Mouse (Mus musculus): ENCODE measurements around the gene Tmem266. TPM values are rescaled to one million over a fixed set of nuclear protein-coding genes. Genes with fewer than 3 reads are reported as not detected.
A peak's percentile ranks its signal among the peaks of the same experiment; 100 is the strongest.

Gene Tmem266
- polyA plus RNA-seq, 1 experiment = 0.23 TPM

GRCm38 (mm10) chr9:55410430-55410829 lies 83.7 kb downstream of the Tmem266 start:
- no peak for DNase-seq
- TF ChIP-seq POLR2A (IDR thresholded peaks at IDR 0.05; ENCODE audit: low read depth, low read length) (no peak), CTCF (conservative IDR thresholded peaks at IDR 0.05; ENCODE audit: insufficient read depth, insufficient read length, low read depth, low read length) (no peak)
- no peaks in the 10 kb centered on the region for H3K36me3 ChIP-seq (ENCODE audit: control insufficient read depth, insufficient read depth, low read length)
- 37% methylated on average over 6 of the region's 6 CpGs for WGBS
- no peak overlapping the region for H3K27ac ChIP-seq (ENCODE audit: insufficient read depth, low read depth, low read length)
- H3K4me3 ChIP-seq (ENCODE audit: insufficient read depth, low read depth, low read length) = no peak overlapping the region
- H3K4me1 ChIP-seq (ENCODE audit: control insufficient read depth, insufficient read depth, low read length) = no peaks in the 10 kb centered on the region
- H3K27me3 ChIP-seq (replicated peaks; ENCODE audit: control insufficient read depth, insufficient read depth, low read length) = no peaks in the 10 kb centered on the region

- no peak for DNase-seq
- Histone ChIP-seq H3K27ac (ENCODE audit: insufficient read depth, low read depth, low read length) (no peak overlapping the region), H3K4me3 (ENCODE audit: insufficient read depth, low read depth, low read length) (no peak overlapping the region), H3K36me3 (ENCODE audit: control insufficient read depth, insufficient read depth, low read length) (no peaks in the 10 kb centered on the region), H3K27me3 (replicated peaks; ENCODE audit: control insufficient read depth, insufficient read depth, low read length) (no peaks in the 10 kb centered on the region), H3K4me1 (ENCODE audit: control insufficient read depth, insufficient read depth, low read length) (no peaks in the 10 kb centered on the region)
- WGBS = 68% methylated on average over 6 of the region's 6 CpGs
- TF ChIP-seq CTCF (conservative IDR thresholded peaks at IDR 0.05; ENCODE audit: insufficient read depth, insufficient read length, low read depth, low read length) (no peak), POLR2A (IDR thresholded peaks at IDR 0.05; ENCODE audit: low read depth, low read length) (no peak)
Observed at GRCm38 (mm10) chr9:55411154-55411553, 84.4 kb downstream of the Tmem266 start.

GRCm38 (mm10) chr9:55421786-55422185 lies 95.1 kb downstream of the Tmem266 start:
- Histone ChIP-seq H3K27me3 (replicated peaks; ENCODE audit: control insufficient read depth, insufficient read depth, low read length) (no peaks in the 10 kb centered on the region), H3K4me1 (ENCODE audit: control insufficient read depth, insufficient read depth, low read length) (no peaks in the 10 kb centered on the region), H3K4me3 (ENCODE audit: insufficient read depth, low read depth, low read length) (no peak overlapping the region), H3K27ac (ENCODE audit: insufficient read depth, low read depth, low read length) (no peak overlapping the region), H3K36me3 (ENCODE audit: control insufficient read depth, insufficient read depth, low read length) (no peaks in the 10 kb centered on the region)
- 97% methylated on average over 3 of the region's 3 CpGs for WGBS
- DNase-seq = no peak
- TF ChIP-seq CTCF (conservative IDR thresholded peaks at IDR 0.05; ENCODE audit: insufficient read depth, insufficient read length, low read depth, low read length) (no peak), POLR2A (IDR thresholded peaks at IDR 0.05; ENCODE audit: low read depth, low read length) (no peak)

GRCm38 (mm10) chr9:55423451-55424424 lies 97.0 kb downstream of the Tmem266 start:
- Histone ChIP-seq H3K36me3 (ENCODE audit: control insufficient read depth, insufficient read depth, low read length) (no peaks in the 10 kb centered on the region), H3K27me3 (replicated peaks; ENCODE audit: control insufficient read depth, insufficient read depth, low read length) (no peaks in the 10 kb centered on the region), H3K27ac (ENCODE audit: insufficient read depth, low read depth, low read length) (no peak overlapping the region), H3K4me3 (ENCODE audit: insufficient read depth, low read depth, low read length) (no peak overlapping the region), H3K4me1 (ENCODE audit: control insufficient read depth, insufficient read depth, low read length) (no peaks in the 10 kb centered on the region)
- 58% methylated on average over 14 of the region's 14 CpGs for WGBS
- peak; percentile 59 for DNase-seq
- no peak for TF ChIP-seq POLR2A (IDR thresholded peaks at IDR 0.05; ENCODE audit: low read depth, low read length)
- TF ChIP-seq CTCF (conservative IDR thresholded peaks at IDR 0.05; ENCODE audit: insufficient read depth, insufficient read length, low read depth, low read length) = no peak

GRCm38 (mm10) chr9:55425271-55425810 lies 98.6 kb downstream of the Tmem266 start:
- no peak for DNase-seq
- no peaks in the 10 kb centered on the region for H3K4me1 ChIP-seq (ENCODE audit: control insufficient read depth, insufficient read depth, low read length)
- 68% methylated on average over 7 of the region's 7 CpGs for WGBS
- no peak for TF ChIP-seq POLR2A (IDR thresholded peaks at IDR 0.05; ENCODE audit: low read depth, low read length)
- no peak for TF ChIP-seq CTCF (conservative IDR thresholded peaks at IDR 0.05; ENCODE audit: insufficient read depth, insufficient read length, low read depth, low read length)
- no peaks in the 10 kb centered on the region for H3K27me3 ChIP-seq (replicated peaks; ENCODE audit: control insufficient read depth, insufficient read depth, low read length)
- no peaks in the 10 kb centered on the region for H3K36me3 ChIP-seq (ENCODE audit: control insufficient read depth, insufficient read depth, low read length)
- no peak overlapping the region for H3K27ac ChIP-seq (ENCODE audit: insufficient read depth, low read depth, low read length)
- H3K4me3 ChIP-seq (ENCODE audit: insufficient read depth, low read depth, low read length) = no peak overlapping the region

- 33% methylated on average over 12 of the region's 12 CpGs for WGBS
- H3K27me3 ChIP-seq (replicated peaks; ENCODE audit: control insufficient read depth, insufficient read depth, low read length) = no peaks in the 10 kb centered on the region
- no peaks in the 10 kb centered on the region for H3K36me3 ChIP-seq (ENCODE audit: control insufficient read depth, insufficient read depth, low read length)
- H3K4me1 ChIP-seq (ENCODE audit: control insufficient read depth, insufficient read depth, low read length) = no peaks in the 10 kb centered on the region
- H3K4me3 ChIP-seq (ENCODE audit: insufficient read depth, low read depth, low read length) = no peak overlapping the region
- DNase-seq = peak; percentile 84
- TF ChIP-seq CTCF (conservative IDR thresholded peaks at IDR 0.05; ENCODE audit: insufficient read depth, insufficient read length, low read depth, low read length) (peak; percentile 78), POLR2A (IDR thresholded peaks at IDR 0.05; ENCODE audit: low read depth, low read length) (no peak)
- H3K27ac ChIP-seq (ENCODE audit: insufficient read depth, low read depth, low read length) = no peak overlapping the region
Observed at GRCm38 (mm10) chr9:55429242-55429975, 102.7 kb downstream of the Tmem266 start.

All from kidney, adult 2 months (tissue).